Mouse (Mus musculus) forebrain, embryonic 16.5 days (tissue): Measurements from ENCODE around the gene Ppp1r36. TPM values are rescaled to one million over a fixed set of nuclear protein-coding genes. Genes with fewer than 3 reads are reported as not detected.

Experiments
- ATAC-seq: fragments of 200-750 bp; cut with Nextera tagmentation; 2 replicates; pipeline ENCODE4 v1.8.0; 2017; ENCODE audit warnings: mild to moderate bottlenecking, moderate library complexity
- H3K27ac ChIP-seq: fragments of 300-500 bp; sonication (generic); 2 replicates; pipeline ENCODE4 v1.5.1; 2014; ENCODE audit warnings: low read length, control low read depth
- H3K27me3 ChIP-seq: fragments of 300-500 bp; sonication (generic); replicated peaks from 2 replicates; pipeline ENCODE4 v1.6.1; 2014; ENCODE audit warnings: low read length; ENCODE audit not compliant: control insufficient read depth, insufficient read depth
- H3K36me3 ChIP-seq: fragments of 300-500 bp; sonication (generic); 2 replicates; pipeline ENCODE4 v1.6.1; 2014; ENCODE audit not compliant: control insufficient read depth, insufficient read depth
- H3K4me1 ChIP-seq: fragments of 300-500 bp; sonication (generic); replicated peaks from 2 replicates; pipeline ENCODE4 v1.6.1; 2014; ENCODE audit warnings: low read length; ENCODE audit not compliant: control insufficient read depth, insufficient read depth
- H3K4me2 ChIP-seq: fragments of 300-500 bp; sonication (generic); 2 replicates; pipeline ENCODE4 v1.6.1; 2014; ENCODE audit warnings: mild to moderate bottlenecking, low read length, control low read depth
- H3K4me3 ChIP-seq: fragments of 300-500 bp; sonication (generic); replicated peaks from 2 replicates; pipeline ENCODE4 v1.5.1; 2014; ENCODE audit warnings: mild to moderate bottlenecking, low read length, control low read depth
- H3K9ac ChIP-seq: fragments of 300-500 bp; sonication (generic); replicated peaks from 2 replicates; pipeline ENCODE4 v1.6.1; 2014; ENCODE audit warnings: low read depth, low read length, control low read depth
- H3K9me3 ChIP-seq: fragments of 300-500 bp; sonication (generic); 2 replicates; pipeline ENCODE4 v1.6.1; 2016; ENCODE audit warnings: low read length; ENCODE audit not compliant: control insufficient read depth
- WGBS: fragments of 180-500 bp; shearing (Covaris S2); extraction: QIAGEN DNeasy Blood & Tissue Kit; methylation state at CpG from one replicate; pipeline ENCODE4 v1.1.7; 2014; 5-methylcytosine and 5-hydroxymethylcytosine counted together
- polyA plus RNA-seq: library from polyadenylated mRNA; unstranded; fragments of >200 nt; fragmentation: Nextera tagmentation; extraction: Ambion mirVana; gene quantifications from 2 replicates; pipeline ENCODE4 v1.2.1, GENCODE M21; 2015

The Ppp1r36 gene
- polyA plus RNA-seq, 1 experiment from 2014 or later, result 0.73 TPM

DNA sequence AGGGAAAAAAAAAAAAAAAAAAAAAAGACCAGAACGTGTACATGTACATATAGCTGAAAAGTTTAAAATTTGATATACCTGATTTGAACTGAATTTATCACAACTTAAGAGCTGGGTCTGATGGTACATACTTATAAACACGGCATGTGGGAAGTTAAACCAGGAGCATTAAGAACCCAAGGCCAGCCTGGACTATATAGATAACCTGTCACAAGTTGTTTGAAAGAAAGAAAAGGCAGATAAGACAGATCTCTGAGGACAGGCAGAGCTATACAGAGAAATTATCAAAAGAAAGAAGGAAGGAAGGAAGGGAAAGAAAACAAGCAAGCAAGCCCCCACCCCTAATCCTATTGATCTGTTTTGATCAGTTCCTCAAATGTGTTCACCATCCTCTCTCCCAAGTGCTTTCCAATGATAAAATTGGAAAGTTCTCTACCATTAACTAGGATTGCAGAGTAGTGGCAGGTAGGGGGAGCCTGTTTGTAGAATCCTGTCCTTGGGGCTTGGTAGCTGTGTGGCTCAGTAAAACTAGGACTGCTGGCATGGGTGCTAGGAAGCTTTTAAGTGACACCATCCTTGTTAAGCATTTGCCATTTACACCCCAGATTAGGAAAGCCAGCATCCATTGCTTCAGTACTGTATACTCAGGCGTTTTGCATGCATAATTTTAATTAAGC, 25.6 kb upstream of the Ppp1r36 start:
- Histone ChIP-seq H3K27me3 (no peaks in the 10 kb centered on the region), H3K9me3 (no peaks in the 10 kb centered on the region), H3K4me1 (no peaks in the 10 kb centered on the region; the same call in 1 of the 2 replicates), H3K4me3 (no peak overlapping the region), H3K27ac (no peak overlapping the region), H3K36me3 (peaks cover 3% of the 10 kb centered on the region; the same call in 1 of the 2 replicates), H3K9ac (no peak overlapping the region), H3K4me2 (no peak overlapping the region)
- 81% methylated on average over 3 of the region's 3 CpGs for WGBS
- no peak for ATAC-seq

DNA sequence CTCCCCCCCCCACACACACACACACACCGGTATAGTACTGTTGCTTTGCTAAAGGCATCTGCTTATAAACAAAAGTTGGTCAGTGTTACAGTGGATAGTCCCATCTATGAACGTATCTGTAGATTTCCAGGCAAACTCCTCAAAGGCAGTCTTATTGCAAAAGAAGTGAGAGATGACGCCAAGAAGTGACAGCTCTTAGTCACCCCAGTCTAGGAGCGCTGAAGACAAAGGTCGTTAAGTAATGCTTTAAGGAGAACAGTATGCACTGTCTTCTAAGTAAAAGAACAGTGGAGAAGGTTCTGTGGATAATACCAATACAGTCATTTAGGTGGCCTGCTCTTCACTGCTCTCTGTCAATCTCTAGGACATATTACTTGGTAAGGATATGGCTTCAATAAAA, 24.4 kb upstream of the Ppp1r36 start:
- H3K27ac ChIP-seq, result no peak overlapping the region
- ATAC-seq, result no peak
- no peak overlapping the region for H3K9ac ChIP-seq
- WGBS, result 88% methylated on average over 5 of the region's 5 CpGs
- no peaks in the 10 kb centered on the region for H3K36me3 ChIP-seq
- H3K9me3 ChIP-seq, result no peaks in the 10 kb centered on the region
- H3K4me1 ChIP-seq, result no peaks in the 10 kb centered on the region; the same call in 1 of the 2 replicates
- H3K4me3 ChIP-seq, result no peak overlapping the region
- H3K4me2 ChIP-seq, result no peak overlapping the region
- H3K27me3 ChIP-seq, result no peaks in the 10 kb centered on the region

DNA sequence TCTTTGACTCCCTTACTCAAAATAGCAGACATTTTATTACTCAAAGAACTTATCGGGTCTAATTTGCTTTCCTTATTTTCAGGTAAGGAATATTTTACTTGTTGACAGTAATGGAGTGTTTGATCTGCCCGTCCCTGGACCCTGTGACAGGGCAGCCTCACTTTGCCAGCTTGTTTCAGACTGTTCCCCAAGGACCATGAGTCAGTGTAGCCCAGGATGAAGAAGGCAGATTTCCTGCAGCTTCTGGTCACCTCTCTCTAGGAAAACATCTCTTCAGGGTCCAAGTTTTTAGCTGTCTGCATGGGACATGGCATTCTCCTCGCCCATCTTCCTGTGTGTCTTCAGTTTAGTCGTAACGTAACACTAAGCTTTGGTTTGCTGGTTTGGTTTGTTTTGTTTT, 20.1 kb upstream of the Ppp1r36 start:
- Histone ChIP-seq H3K4me3 (no peak overlapping the region), H3K9me3 (no peaks in the 10 kb centered on the region), H3K4me1 (no peaks in the 10 kb centered on the region), H3K4me2 (no peak overlapping the region), H3K27ac (no peak overlapping the region), H3K9ac (no peak overlapping the region), H3K36me3 (no peaks in the 10 kb centered on the region), H3K27me3 (no peaks in the 10 kb centered on the region)
- ATAC-seq, result no peak
- WGBS, result 92% methylated on average over 5 of the region's 5 CpGs

DNA sequence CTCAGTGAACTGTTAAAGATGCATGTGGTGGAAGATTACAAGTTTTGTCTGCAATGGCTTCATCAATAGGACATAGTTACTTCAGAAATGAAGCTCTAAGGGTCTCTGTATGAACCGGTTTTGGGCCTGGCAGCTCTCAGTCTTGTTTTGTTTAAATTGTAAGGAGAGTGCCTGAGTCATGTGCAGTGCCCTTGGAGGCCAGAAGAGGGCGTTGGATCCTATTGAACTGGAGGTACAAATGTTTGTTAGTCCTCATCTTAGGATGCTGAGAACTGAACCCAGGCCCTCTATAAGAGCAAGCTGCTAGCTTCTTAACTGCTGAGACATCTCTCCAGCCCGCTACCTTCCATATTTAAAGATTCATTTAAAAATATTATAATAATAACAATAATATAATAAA, 15.7 kb upstream of the Ppp1r36 start:
- Histone ChIP-seq H3K36me3 (no peaks in the 10 kb centered on the region), H3K27me3 (peaks cover 10% of the 10 kb centered on the region), H3K4me1 (peaks cover 20% of the 10 kb centered on the region), H3K9ac (no peak overlapping the region), H3K9me3 (no peaks in the 10 kb centered on the region), H3K4me3 (no peak overlapping the region), H3K27ac (no peak overlapping the region), H3K4me2 (no peak overlapping the region)
- no peak for ATAC-seq
- WGBS, result 60% methylated on average over 3 of the region's 3 CpGs

DNA sequence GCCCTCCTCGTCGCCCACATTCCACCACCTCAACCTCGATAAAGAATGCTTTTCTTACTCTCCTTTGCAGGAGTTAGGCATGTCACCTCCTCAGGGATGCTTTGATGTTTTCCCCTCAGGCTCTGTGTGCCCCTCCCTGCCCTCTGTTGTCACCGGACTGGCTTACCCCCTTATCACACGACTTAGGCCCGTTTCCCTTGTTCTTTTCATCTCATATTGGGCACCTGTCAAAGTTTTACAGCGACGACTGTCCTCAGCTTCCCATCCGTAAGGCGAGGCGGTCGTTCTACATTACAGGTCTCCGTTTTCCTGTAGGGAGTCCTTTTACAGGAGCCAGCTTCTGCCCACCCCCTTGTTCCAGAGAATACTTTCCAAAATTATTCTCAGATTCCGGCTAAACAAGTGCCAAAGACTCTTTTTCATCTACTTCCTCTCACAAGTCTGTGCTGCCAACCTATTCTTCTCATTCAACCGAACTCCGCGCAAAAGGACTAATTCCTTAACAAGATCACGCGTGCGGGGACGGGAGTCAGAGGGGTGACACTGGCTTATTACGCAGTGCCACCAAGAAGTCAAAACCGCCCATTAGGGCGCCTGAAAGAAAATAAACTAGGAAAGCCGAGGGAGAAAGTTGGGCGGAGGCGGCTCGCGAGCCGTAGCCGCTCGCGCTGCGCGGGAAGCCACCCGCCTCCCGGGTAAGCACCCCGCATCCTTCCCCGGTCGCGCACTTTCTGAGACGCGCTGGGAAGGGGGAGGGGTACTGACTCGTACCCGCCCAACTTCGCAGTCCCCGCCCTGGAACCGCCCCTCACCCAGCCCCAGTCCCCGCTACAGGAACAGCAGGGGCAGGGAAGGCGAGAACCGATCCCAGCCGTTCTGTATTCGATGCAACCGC, 14.1 kb upstream of the Ppp1r36 start:
- WGBS, result under 1% methylated on average over 54 of the region's 54 CpGs

DNA sequence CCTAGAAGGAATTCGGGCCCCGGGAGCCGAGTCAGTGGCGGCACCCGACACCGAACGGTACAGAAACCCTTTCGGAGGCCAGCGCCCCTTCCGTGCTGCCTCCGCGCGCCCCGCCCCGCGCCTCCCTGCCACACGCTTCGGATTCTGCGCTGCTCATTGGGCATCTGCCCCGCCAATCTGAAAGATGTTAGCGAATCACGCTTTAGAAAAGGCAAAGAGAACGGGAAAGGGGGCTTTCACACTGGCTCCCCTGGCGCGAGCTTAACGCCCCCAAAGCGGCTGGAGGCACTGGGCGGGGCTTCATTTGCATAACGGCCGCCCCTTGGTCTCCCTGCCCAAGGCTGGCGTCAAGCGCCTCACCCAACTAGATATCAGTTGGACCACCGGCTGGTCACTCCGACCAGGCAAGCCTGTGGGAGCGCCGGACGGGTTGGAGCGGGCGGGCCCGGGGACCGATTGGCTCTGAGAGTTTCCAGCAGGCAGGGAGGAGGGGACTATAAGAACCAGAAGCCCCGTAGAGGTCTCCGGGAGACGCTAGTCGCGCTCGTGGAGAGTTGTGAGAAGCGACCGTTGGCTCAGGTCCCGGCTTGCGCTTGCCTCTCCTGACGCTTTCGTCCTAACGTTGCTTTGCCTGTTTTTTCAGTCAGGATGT, 13.3 kb upstream of the Ppp1r36 start, which contains the start of gene Hspa2:
Gene Hspa2, plus strand, starts transcription at position 291 of the 652 bp plus-strand sequence.
- Histone ChIP-seq H3K9me3 (no peaks in the 10 kb centered on the region), H3K4me1 (peaks cover 20% of the 10 kb centered on the region), H3K36me3 (no peaks in the 10 kb centered on the region), H3K27ac (peak within 1 kb of the TSS; percentile 92), H3K4me2 (peak within 1 kb of the TSS; percentile 65), H3K9ac (peak within 1 kb of the TSS; percentile 82), H3K27me3 (peaks cover 23% of the 10 kb centered on the region), H3K4me3 (peak within 1 kb of the TSS; percentile 77)
- WGBS, result under 1% methylated on average over 54 of the region's 54 CpGs
- ATAC-seq, result peak; percentile 97

More for the DNA sequence above, 14.1 kb upstream of the Ppp1r36 start:
- Histone ChIP-seq H3K4me1 (peaks cover 20% of the 10 kb centered on the region), H3K36me3 (no peaks in the 10 kb centered on the region), H3K9me3 (no peaks in the 10 kb centered on the region), H3K4me2 (peak overlapping the region; percentile 64), H3K27me3 (peaks cover 23% of the 10 kb centered on the region), H3K27ac (peak overlapping the region; percentile 92), H3K9ac (peak overlapping the region; percentile 82), H3K4me3 (peak overlapping the region; percentile 77)
- ATAC-seq, result peak; percentile 91

DNA sequence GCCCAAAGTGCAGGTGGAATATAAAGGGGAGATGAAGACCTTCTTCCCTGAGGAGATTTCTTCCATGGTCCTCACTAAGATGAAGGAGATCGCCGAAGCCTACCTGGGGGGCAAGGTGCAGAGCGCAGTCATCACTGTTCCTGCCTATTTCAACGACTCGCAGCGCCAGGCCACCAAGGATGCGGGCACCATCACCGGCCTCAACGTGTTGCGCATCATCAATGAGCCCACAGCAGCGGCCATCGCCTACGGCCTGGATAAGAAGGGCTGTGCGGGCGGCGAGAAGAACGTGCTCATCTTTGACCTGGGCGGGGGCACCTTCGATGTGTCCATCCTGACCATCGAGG, 12.5 kb upstream of the Ppp1r36 start:
- H3K9me3 ChIP-seq, result no peaks in the 10 kb centered on the region
- H3K4me2 ChIP-seq, result peak overlapping the region; percentile 65
- no peaks in the 10 kb centered on the region for H3K36me3 ChIP-seq
- peak overlapping the region; percentile 77 for H3K4me3 ChIP-seq
- no peak for ATAC-seq
- no peak overlapping the region for H3K27ac ChIP-seq
- no peak overlapping the region for H3K9ac ChIP-seq
- H3K27me3 ChIP-seq, result peaks cover 23% of the 10 kb centered on the region
- 5% methylated on average over 20 of the region's 20 CpGs for WGBS
- peaks cover 20% of the 10 kb centered on the region for H3K4me1 ChIP-seq

GRCm38 (mm10) chr12:76405183-76405970, 12.0 kb upstream of the Ppp1r36 start:
- peaks cover 23% of the 10 kb centered on the region for H3K27me3 ChIP-seq
- 2% methylated on average over 64 of the region's 64 CpGs for WGBS

More at GRCm38 (mm10) chr12:76405183-76405970, 12.0 kb upstream of the Ppp1r36 start:
- H3K9ac ChIP-seq, result no peak overlapping the region
- no peak for ATAC-seq
- peak overlapping the region; percentile 77 for H3K4me3 ChIP-seq
- H3K9me3 ChIP-seq, result no peaks in the 10 kb centered on the region
- H3K4me2 ChIP-seq, result peak overlapping the region; percentile 65
- peaks cover 20% of the 10 kb centered on the region for H3K4me1 ChIP-seq
- no peak overlapping the region for H3K27ac ChIP-seq
- H3K36me3 ChIP-seq, result no peaks in the 10 kb centered on the region
